Mouse (Mus musculus): ENCODE measurements around the gene Akp3. TPM values are rescaled to one million over a fixed set of nuclear protein-coding genes. Genes with fewer than 3 reads are reported as not detected.

Gene Akp3
- total RNA-seq (2021): not detected

GRCm38 (mm10) chr1:87124673-87125072 lies at the start of gene Akp3:
Gene Akp3, plus strand, starts transcription at chr1:87124973.
- DNase-seq: no peak

- no peak for DNase-seq
Observed at GRCm38 (mm10) chr1:87086196-87086595, 38.6 kb upstream of the Akp3 start.

DNA sequence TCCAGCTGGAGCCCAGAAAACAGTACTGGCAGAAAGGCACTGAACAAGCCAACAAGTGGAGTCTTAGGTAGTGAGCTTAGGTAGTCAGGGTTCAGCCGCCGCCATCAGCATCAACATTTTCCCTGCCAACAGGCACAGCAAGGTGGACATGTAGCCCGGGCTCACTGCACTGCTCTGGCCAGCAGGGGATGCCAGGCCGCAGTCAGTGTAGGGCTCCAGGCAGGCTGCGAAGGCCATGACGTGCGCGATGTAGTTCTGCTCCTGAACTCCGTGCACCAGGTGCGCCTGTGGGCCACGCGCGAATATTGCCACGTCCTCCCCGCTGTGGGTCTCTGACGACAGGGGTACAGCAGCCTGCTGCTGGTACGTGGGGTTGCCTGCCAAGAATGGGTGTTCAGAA lies 37.8 kb upstream of the Akp3 start:
- DNase-seq: no peak

GRCm38 (mm10) chr1:87089251-87089650 lies 35.5 kb upstream of the Akp3 start:
- DNase-seq: no peak

DNA sequence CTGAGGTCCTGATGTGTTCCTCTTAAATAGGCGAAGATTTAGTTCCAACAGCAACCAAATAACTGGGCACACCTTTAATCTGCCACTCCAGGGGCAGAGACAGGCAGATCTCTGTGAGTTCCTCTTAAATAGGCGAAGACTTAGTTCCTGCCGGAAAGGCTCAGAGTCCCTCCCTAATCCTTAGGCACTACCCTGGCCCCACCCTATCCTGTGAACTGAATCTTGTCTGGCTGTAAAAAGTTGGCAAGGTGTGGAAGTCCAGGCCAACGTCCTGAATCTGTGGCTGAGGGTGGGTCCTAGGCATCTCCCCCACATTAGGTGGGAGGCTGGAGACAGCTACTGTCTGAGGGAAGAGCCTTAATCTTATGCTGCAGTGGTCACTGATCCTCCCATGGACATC lies 34.9 kb upstream of the Akp3 start, which contains the start of gene Alppl2:
Gene Alppl2, minus strand, starts transcription at position 101 of the 400 bp plus-strand sequence.
- no peak for DNase-seq

DNA sequence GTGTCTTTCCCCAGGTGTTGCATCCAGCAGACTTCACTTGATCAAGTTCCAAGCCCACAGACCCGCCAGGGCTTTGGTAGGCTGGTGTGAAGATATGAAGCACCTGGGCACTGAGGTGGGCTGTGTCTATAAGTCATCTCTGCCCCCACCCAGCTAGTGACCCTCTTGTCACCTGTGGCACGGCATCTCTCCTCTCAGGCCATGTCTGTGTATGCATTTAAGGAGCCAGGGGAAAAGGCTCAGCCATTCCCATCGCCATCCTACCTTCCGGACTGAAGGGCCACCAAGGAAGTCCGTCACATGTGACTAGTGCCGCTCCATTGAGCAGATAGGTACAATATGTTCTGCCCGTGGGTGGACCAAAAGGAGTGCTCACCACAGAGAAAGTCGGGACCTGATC lies 29.1 kb upstream of the Akp3 start:
- no peak for DNase-seq

- DNase-seq: peak; percentile 76
Observed at GRCm38 (mm10) chr1:87098358-87098975, 26.3 kb upstream of the Akp3 start.

- no peak for DNase-seq
Observed at GRCm38 (mm10) chr1:87101411-87101810, 23.4 kb upstream of the Akp3 start, which contains the start of gene Alpi. Gene Alpi, minus strand, starts transcription at chr1:87101606.

DNA sequence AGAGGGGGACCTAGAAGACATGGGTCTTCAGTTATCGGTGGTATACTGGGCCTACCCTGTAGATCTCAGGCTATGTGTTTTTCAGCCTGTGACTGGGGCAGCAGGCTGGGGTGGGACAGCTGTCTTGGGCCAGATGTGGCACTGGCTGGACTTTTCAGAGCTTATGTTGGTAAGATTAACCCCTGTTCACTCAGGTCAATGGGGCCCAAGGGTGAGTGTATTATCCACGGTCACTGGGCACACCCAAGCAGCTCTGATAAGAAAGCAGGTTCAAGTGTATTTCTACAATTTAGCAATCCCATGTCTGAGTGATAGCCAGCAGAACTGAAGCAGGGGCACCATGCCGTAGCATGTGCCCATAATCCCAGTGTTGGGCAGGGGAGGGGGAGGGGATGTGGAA lies 22.7 kb upstream of the Akp3 start:
- no peak for DNase-seq

GRCm38 (mm10) chr1:87103936-87104335 lies 20.8 kb upstream of the Akp3 start:
- no peak for DNase-seq

- no peak for DNase-seq
Observed at GRCm38 (mm10) chr1:87106536-87106935, 18.2 kb upstream of the Akp3 start.

DNA sequence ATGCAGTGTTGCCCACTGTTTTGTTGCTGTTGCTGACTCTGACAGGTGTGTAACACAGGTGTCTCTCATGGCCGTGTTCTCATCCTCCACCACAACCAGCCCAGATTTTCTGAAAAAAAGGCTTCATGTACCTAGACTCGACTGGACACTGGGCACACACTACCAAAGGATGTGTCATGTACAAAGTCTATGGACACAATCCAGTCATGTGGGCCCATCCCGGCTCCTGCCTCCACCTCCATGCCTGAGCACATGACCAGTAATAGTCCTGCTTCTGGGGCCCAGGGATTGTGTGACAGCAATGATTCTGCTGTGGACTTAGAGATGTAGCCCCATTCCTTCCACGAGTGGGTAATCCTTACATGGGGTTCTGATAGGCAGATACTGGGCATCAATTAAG lies 16.2 kb upstream of the Akp3 start:
- no peak for DNase-seq

- peak; percentile 39 for DNase-seq
Observed at GRCm38 (mm10) chr1:87111719-87112354, 12.9 kb upstream of the Akp3 start.

GRCm38 (mm10) chr1:87114784-87115183 lies 10.0 kb upstream of the Akp3 start:
- DNase-seq: no peak

- peak; percentile 25 for DNase-seq
Observed at GRCm38 (mm10) chr1:87127206-87128030, 2.6 kb downstream of the Akp3 start.

- no peak for DNase-seq
Observed at GRCm38 (mm10) chr1:87131803-87132202, 7.0 kb downstream of the Akp3 start.

- DNase-seq: no peak
Observed at GRCm38 (mm10) chr1:87141550-87141949, 16.8 kb downstream of the Akp3 start.

- peak; percentile 49 for DNase-seq
Observed at GRCm38 (mm10) chr1:87142456-87142855, 17.7 kb downstream of the Akp3 start.

GRCm38 (mm10) chr1:87143141-87143540 lies 18.4 kb downstream of the Akp3 start:
- DNase-seq: no peak

GRCm38 (mm10) chr1:87149422-87149821 lies 24.6 kb downstream of the Akp3 start:
- DNase-seq: no peak

DNA sequence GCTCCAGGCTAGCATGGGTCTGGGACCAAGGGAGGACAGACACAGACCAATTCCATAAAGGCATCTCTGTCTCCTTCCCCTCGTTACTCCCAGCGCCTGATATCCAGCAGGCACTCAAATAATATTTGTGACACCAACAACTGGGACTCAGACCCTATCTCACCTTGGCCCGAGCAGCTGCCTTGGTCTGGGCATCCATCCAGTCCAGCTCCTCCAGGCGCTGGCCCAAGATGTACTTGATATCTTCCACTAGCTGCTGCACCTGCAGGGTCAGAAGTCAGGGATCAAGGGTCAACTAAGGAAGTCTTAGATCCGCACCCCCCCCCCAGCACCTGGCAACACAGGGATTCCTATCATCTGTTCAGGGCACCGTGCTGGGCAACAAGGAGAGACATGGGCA lies 26.5 kb downstream of the Akp3 start:
- DNase-seq: no peak

DNA sequence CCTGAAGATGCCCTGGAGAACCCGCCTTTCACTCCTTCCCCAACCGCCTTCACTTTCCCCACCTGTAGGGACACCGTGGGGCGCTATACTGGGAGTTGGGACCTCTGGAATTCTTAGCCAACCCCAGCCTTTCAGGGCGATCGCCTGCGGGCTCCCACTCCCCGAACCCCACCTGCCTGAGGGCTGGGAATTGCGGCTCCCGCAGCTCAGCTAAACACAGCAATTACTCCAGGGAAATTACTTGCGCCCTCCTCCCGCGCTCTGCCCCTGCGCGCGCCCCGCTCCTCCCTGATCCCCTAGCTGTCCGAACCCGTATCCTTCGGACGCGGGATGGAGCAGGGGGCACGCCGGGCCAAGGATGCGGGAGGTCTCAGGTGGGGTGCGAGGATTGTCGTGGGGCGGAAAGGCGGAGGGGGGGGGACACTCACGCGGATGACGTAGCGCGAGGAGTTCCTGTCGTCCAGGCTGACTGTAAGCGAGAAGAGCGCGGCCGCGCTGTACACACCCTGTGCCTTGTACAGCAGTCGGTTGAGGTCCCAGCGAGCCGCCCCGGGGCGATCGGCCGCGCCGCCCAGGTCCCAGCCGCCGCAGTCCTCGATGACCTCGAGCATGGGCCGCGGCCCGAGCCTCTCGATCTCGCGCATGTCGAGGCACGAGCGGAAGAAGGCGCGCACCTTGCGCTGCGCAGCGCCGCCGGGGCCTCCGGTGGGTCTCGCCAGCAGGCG lies 29.2 kb downstream of the Akp3 start:
- DNase-seq: no peak

Measured in heart, postnatal 4 days (tissue).